Mouse (Mus musculus): ENCODE measurements at regions not wholly inside any gene's neighbourhood (a gene's known extent, or its start where the extent isn't known, plus 50 kb on each side); places are given as distances from the start of the nearest gene placed in this dataset.

DNA sequence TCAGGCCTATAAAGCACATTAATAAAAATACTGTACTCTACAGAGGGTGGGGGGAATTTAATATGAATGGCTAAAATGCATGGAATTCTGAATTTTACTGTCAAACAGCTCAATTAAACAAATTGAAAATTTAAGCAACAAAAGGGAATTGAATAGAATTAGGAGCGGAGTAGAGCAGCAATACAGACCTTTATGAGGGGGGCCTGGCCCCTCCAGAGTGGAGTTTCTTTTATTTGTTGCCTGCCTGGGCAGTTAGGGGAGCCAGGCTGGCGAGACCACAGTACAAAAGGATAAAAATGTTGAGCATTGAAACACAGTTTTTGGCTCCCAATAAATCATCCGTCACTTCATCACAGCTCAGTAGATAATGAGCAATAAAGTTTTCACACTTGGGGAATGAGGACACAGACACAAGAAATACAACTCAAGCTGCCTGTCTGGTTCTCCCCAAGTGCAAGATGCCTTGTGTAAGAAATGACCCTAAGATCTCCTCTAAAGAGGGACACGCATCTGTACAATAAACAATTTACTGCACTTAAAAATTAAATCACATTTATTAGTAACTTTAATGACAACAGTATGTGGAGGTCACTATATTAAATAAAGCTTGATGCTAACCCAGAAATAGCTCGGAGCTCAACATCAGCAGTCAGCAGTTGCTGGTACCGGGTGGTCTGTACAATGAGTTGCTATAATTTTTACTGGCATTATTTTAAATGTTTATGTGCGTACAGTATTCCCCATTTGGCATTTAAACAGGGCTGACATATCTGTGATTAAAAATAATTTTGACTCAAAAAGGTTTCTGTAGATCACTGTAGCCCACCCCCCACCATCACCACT, 286.9 kb upstream of the Mgmt start:
- Histone ChIP-seq H3K4me3 (ENCODE audit: control insufficient read depth in 1 of 2, insufficient read depth in 1 of 2, low read depth in 2 of 2, low read length in 2 of 2) (no peak overlapping the region), H3K27ac (ENCODE audit: control insufficient read depth, low read depth, low read length) (no peak overlapping the region), H3K4me1 (ENCODE audit: control insufficient read depth in 1 of 2, insufficient read depth in 2 of 2, low read length in 2 of 2) (no peaks in the 10 kb centered on the region), H3K27me3 (ENCODE audit: control insufficient read depth in 1 of 2, insufficient read depth in 2 of 2, low read length in 2 of 2) (no peaks in the 10 kb centered on the region), H3K9me3 (replicated peaks; ENCODE audit: insufficient read depth, low read length) (no peaks in the 10 kb centered on the region), H3K9ac (ENCODE audit: control insufficient read depth, low read depth, low read length, poor library complexity, severe bottlenecking) (no peak overlapping the region), H3K79me2 (ENCODE audit: control insufficient read depth, insufficient read depth, low read length, poor library complexity) (no peaks in the 10 kb centered on the region), H3K36me3 (ENCODE audit: control insufficient read depth in 1 of 2, insufficient read depth in 2 of 2, low read length in 2 of 2) (no peaks in the 10 kb centered on the region)
- no peak for DNase-seq (ENCODE audit: low read depth, low spot score)
- TF ChIP-seq ELF1 (IDR thresholded peaks at IDR 0.05; ENCODE audit: low read depth, low read length): no peak
- TF ChIP-seq CTCF (IDR thresholded peaks at IDR 0.05 in 2 of 3, conservative IDR thresholded peaks at IDR 0.05 in 1 of 3; ENCODE audit: control insufficient read depth in 1 of 3, insufficient read depth in 1 of 3, low read depth in 2 of 3, low read length in 3 of 3, poor library complexity in 1 of 3, severe bottlenecking in 1 of 3): no peak
- no peak for TF ChIP-seq TAL1 (IDR thresholded peaks at IDR 0.05; ENCODE audit: low read length)
- TF ChIP-seq RAD21 (IDR thresholded peaks at IDR 0.05; ENCODE audit: low read depth, low read length): no peak
- TF ChIP-seq EP300 (IDR thresholded peaks at IDR 0.05; ENCODE audit: low read depth in 1 of 2, low read length in 2 of 2): no peak
- no peak for TF ChIP-seq GATA1 (IDR thresholded peaks at IDR 0.05; ENCODE audit: low read depth, low read length)
- TF ChIP-seq ZC3H11A (IDR thresholded peaks at IDR 0.05; ENCODE audit: low read depth, low read length): no peak
- no peak for TF ChIP-seq GABPA (IDR thresholded peaks at IDR 0.05; ENCODE audit: low read depth, low read length)
- no peak for TF ChIP-seq SIN3A (IDR thresholded peaks at IDR 0.05; ENCODE audit: low read length)
- no peak for TF ChIP-seq KAT2A (conservative IDR thresholded peaks at IDR 0.05; ENCODE audit: low read depth, low read length)
- TF ChIP-seq TCF12 (IDR thresholded peaks at IDR 0.05; ENCODE audit: low read depth, low read length): no peak
- no peak for TF ChIP-seq POLR2A (IDR thresholded peaks at IDR 0.05; ENCODE audit: control insufficient read depth in 1 of 2, insufficient read depth in 1 of 2, low read depth in 1 of 2, low read length in 2 of 2, poor library complexity in 1 of 2)
- TF ChIP-seq ZKSCAN1 (IDR thresholded peaks at IDR 0.05; ENCODE audit: low read depth, low read length): no peak
- no peak for TF ChIP-seq POLR2AphosphoS5 (IDR thresholded peaks at IDR 0.05; ENCODE audit: borderline replicate concordance, low read depth, low read length)
- TF ChIP-seq HCFC1 (IDR thresholded peaks at IDR 0.05; ENCODE audit: low read depth, low read length): no peak
- TF ChIP-seq MXI1 (IDR thresholded peaks at IDR 0.05; ENCODE audit: low read depth, low read length): no peak

DNA sequence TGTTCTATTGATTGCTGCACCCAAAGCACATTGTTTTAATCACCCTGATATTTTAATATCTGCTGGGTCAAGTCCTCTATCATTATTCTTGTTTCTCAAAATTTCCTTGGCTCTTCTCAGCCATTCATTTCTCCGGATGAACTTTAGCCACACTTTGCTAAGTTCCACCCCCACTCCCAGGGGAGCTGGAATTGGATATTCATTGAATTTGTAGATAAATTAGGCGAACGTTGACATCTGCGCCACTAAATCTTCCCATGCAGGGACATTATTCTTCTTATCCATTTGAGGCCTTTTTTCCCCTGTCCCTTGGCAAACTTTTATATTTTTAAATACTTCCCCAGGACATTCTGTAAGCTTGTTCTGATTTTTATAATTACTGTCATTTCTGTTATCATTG, 280.9 kb upstream of the Mgmt start:
- H3K36me3 ChIP-seq (ENCODE audit: control insufficient read depth in 1 of 2, insufficient read depth in 2 of 2, low read length in 2 of 2): no peaks in the 10 kb centered on the region
- H3K4me1 ChIP-seq (ENCODE audit: control insufficient read depth in 1 of 2, insufficient read depth in 2 of 2, low read length in 2 of 2): no peaks in the 10 kb centered on the region
- no peak overlapping the region for H3K4me3 ChIP-seq (ENCODE audit: control insufficient read depth in 1 of 2, insufficient read depth in 1 of 2, low read depth in 2 of 2, low read length in 2 of 2)
- H3K27ac ChIP-seq (ENCODE audit: control insufficient read depth, low read depth, low read length): no peak overlapping the region
- DNase-seq (ENCODE audit: low read depth, low spot score): no peak
- H3K9ac ChIP-seq (ENCODE audit: control insufficient read depth, low read depth, low read length, poor library complexity, severe bottlenecking): no peak overlapping the region
- no peaks in the 10 kb centered on the region for H3K27me3 ChIP-seq (ENCODE audit: control insufficient read depth in 1 of 2, insufficient read depth in 2 of 2, low read length in 2 of 2)
- no peaks in the 10 kb centered on the region for H3K79me2 ChIP-seq (ENCODE audit: control insufficient read depth, insufficient read depth, low read length, poor library complexity)
- no peaks in the 10 kb centered on the region for H3K9me3 ChIP-seq (replicated peaks; ENCODE audit: insufficient read depth, low read length)
- no peak for TF ChIP-seq CTCF (IDR thresholded peaks at IDR 0.05 in 2 of 3, conservative IDR thresholded peaks at IDR 0.05 in 1 of 3; ENCODE audit: control insufficient read depth in 1 of 3, insufficient read depth in 1 of 3, low read depth in 2 of 3, low read length in 3 of 3, poor library complexity in 1 of 3, severe bottlenecking in 1 of 3)
- TF ChIP-seq POLR2AphosphoS2 (IDR thresholded peaks at IDR 0.05; ENCODE audit: low read length): no peak
- no peak for TF ChIP-seq TBP (IDR thresholded peaks at IDR 0.05; ENCODE audit: low read depth, low read length)
- TF ChIP-seq SIN3A (IDR thresholded peaks at IDR 0.05; ENCODE audit: low read length): no peak
- TF ChIP-seq ZC3H11A (IDR thresholded peaks at IDR 0.05; ENCODE audit: low read depth, low read length): no peak
- TF ChIP-seq TCF12 (IDR thresholded peaks at IDR 0.05; ENCODE audit: low read depth, low read length): no peak
- TF ChIP-seq ZKSCAN1 (IDR thresholded peaks at IDR 0.05; ENCODE audit: low read depth, low read length): no peak
- TF ChIP-seq BHLHE40 (IDR thresholded peaks at IDR 0.05; ENCODE audit: borderline replicate concordance, low read depth, low read length): no peak
- TF ChIP-seq CHD2 (IDR thresholded peaks at IDR 0.05; ENCODE audit: low read length): no peak
- no peak for TF ChIP-seq MXI1 (IDR thresholded peaks at IDR 0.05; ENCODE audit: low read depth, low read length)
- no peak for TF ChIP-seq MYB (IDR thresholded peaks at IDR 0.05; ENCODE audit: low read depth, low read length)
- TF ChIP-seq NELFE (IDR thresholded peaks at IDR 0.05; ENCODE audit: low read depth, low read length): no peak
- TF ChIP-seq POLR2A (IDR thresholded peaks at IDR 0.05; ENCODE audit: control insufficient read depth in 1 of 2, insufficient read depth in 1 of 2, low read depth in 1 of 2, low read length in 2 of 2, poor library complexity in 1 of 2): no peak
- no peak for TF ChIP-seq CHD1 (IDR thresholded peaks at IDR 0.05; ENCODE audit: low read depth, low read length)
- no peak for TF ChIP-seq GABPA (IDR thresholded peaks at IDR 0.05; ENCODE audit: low read depth, low read length)
- no peak for TF ChIP-seq SMC3 (IDR thresholded peaks at IDR 0.05; ENCODE audit: low read depth, low read length)
- no peak for TF ChIP-seq ZNF384 (IDR thresholded peaks at IDR 0.05; ENCODE audit: low read depth, low read length)
- TF ChIP-seq KAT2A (conservative IDR thresholded peaks at IDR 0.05; ENCODE audit: low read depth, low read length): no peak
- no peak for TF ChIP-seq MYC (IDR thresholded peaks at IDR 0.05; ENCODE audit: low read depth, low read length)

All from MEL (cell line).